Mouse (Mus musculus) retina, postnatal 7 days (tissue): ENCODE measurements around the gene Ret.

ENCODE experiments used
- DNase-seq: peaks from one replicate; pipeline ENCODE4 v3.0.0-alpha.2; 2012; ENCODE audit warnings: low read depth, low spot score

The Ret gene

GRCm38 (mm10) chr6:118111810-118112209, 85.7 kb downstream of the Ret start:
- no peak for DNase-seq
